Mouse (Mus musculus) ES-E14 (cell line): ENCODE results near the gene Gm5431. TPM values are rescaled to one million over a fixed set of nuclear protein-coding genes. Genes with fewer than 3 reads are reported as not detected.

Experiments used
- DNase-seq: peaks from one replicate; pipeline ENCODE4 v3.0.0-alpha.2; 2013; ENCODE audit warnings: low read depth, low spot score
- H3K27ac ChIP-seq: 2 replicates; pipeline ENCODE4 v1.5.1; 2012; ENCODE audit warnings: low read depth, mild to moderate bottlenecking, low read length, moderate library complexity, mixed read lengths; ENCODE audit not compliant: poor library complexity, insufficient read depth, severe bottlenecking
- H3K36me3 ChIP-seq: 2 replicates; pipeline ENCODE4 v1.6.1; 2012; ENCODE audit warnings: mild to moderate bottlenecking, low read length, moderate library complexity, mixed read lengths; ENCODE audit not compliant: control insufficient read depth, poor library complexity, insufficient read depth, severe bottlenecking
- H3K4me1 ChIP-seq, 2 experiments: fragments of 150-350 bp in 1 of 2; sonication (generic) in 1 of 2; 2 replicates each; pipeline ENCODE4 v1.6.1; 2012; ENCODE audit warnings: low read length in 2 of 2, mild to moderate bottlenecking in 1 of 2, mixed read lengths in 1 of 2; ENCODE audit not compliant: control insufficient read depth in 2 of 2, insufficient read depth in 2 of 2, poor library complexity in 1 of 2
- H3K4me3 ChIP-seq, 2 experiments: fragments of 150-350 bp in 1 of 2; sonication (generic) in 1 of 2; 2 replicates each; pipeline ENCODE4 v1.5.1; 2012; ENCODE audit warnings: low read length in 2 of 2, low read depth in 1 of 2, mild to moderate bottlenecking in 1 of 2, mixed read lengths in 1 of 2; ENCODE audit not compliant: insufficient read depth in 1 of 2, poor library complexity in 1 of 2, severe bottlenecking in 1 of 2
- H3K9ac ChIP-seq: 2 replicates; pipeline ENCODE4 v1.6.1; 2012; ENCODE audit warnings: low read depth, mild to moderate bottlenecking, low read length, mixed read lengths; ENCODE audit not compliant: poor library complexity, insufficient read depth, severe bottlenecking
- H3K9me3 ChIP-seq: fragments of 150-350 bp; sonication (generic); 2 replicates; pipeline ENCODE4 v1.6.1; 2012; ENCODE audit warnings: low read depth, mild to moderate bottlenecking, low read length; ENCODE audit not compliant: control insufficient read depth, insufficient read depth
- CHD2 ChIP-seq: IDR thresholded peaks from 2 replicates; pipeline ENCODE4 v1.6.1; 2014; ENCODE audit warnings: mild to moderate bottlenecking, low read depth, low read length, inconsistent platforms
- HCFC1 ChIP-seq: IDR thresholded peaks from 2 replicates; pipeline ENCODE4 v1.6.1; 2012; ENCODE audit warnings: low read length, inconsistent platforms, borderline replicate concordance; ENCODE audit not compliant: insufficient read depth
- MAFK ChIP-seq: IDR thresholded peaks from 2 replicates; pipeline ENCODE4 v1.6.1; 2014; ENCODE audit warnings: mild to moderate bottlenecking, low read depth, low read length, inconsistent platforms; ENCODE audit not compliant: insufficient read depth
- ZC3H11A ChIP-seq: IDR thresholded peaks from 2 replicates; pipeline ENCODE4 v1.6.1; 2012; ENCODE audit warnings: low read depth, mild to moderate bottlenecking, inconsistent platforms, low read length, borderline replicate concordance
- ZNF384 ChIP-seq: IDR thresholded peaks from 2 replicates; pipeline ENCODE4 v1.6.1; 2012; ENCODE audit warnings: low read depth, low read length, inconsistent platforms
- in situ Hi-C, 2 experiments: fragments of 600-800 bp; cut with MboI; formaldehyde crosslinking; loops; one replicate each; pipeline ENCODE4 v1.15.1; 2025; ENCODE audit warnings: low sequenced_read_pairs in 2 of 2, inconsistent platforms in 1 of 2; ENCODE audit not compliant: unreplicated experiment in 2 of 2
- total RNA-seq: library from RNA; depleted of rRNA; stranded (reverse); fragments of 300-350 nt; gene quantifications from 2 replicates; pipeline ENCODE4 v1.2.3, GENCODE M21; 2012

Gene Gm5431
- total RNA-seq, 1 experiment, result not detected

- Histone ChIP-seq H3K9me3 (no peaks in the 10 kb centered on the region), H3K4me3 (no peak overlapping the region), H3K36me3 (no peaks in the 10 kb centered on the region), H3K9ac (no peak overlapping the region), H3K4me1 (peaks cover 0 to 4% of the 10 kb centered on the region in 2 experiments; a peak in 2 of 4 replicates), H3K27ac (no peak overlapping the region)
- in situ Hi-C loops, result loop anchor here in 1 of 2 experiments (25.0 kb wide), 1 partner anchor 399 kb away; no protein-coding TSS in a partner anchor
- TF ChIP-seq CHD2 (no peak), HCFC1 (no peak), MAFK (no peak), ZC3H11A (no peak), ZNF384 (no peak)
- DNase-seq, result no peak
Measured at GRCm38 (mm10) chr11:48862784-48863319, 39.2 kb downstream of the Gm5431 start.

- in situ Hi-C loops, result loop anchor here in 1 of 2 experiments (5.0 to 25.0 kb wide), 2 partner anchors 72 to 403 kb away; no protein-coding TSS in a partner anchor
- H3K27ac ChIP-seq, result no peak overlapping the region
- DNase-seq, result peak; percentile 62
- peaks cover 0 to 7% of the 10 kb centered on the region in 2 experiments; a peak in 2 of 4 replicates for H3K4me1 ChIP-seq
- H3K4me3 ChIP-seq, result peak overlapping the region in 1 of 2 experiments; percentile 76; a peak in 1 of 4 replicates
- no peaks in the 10 kb centered on the region for H3K36me3 ChIP-seq
- no peaks in the 10 kb centered on the region for H3K9me3 ChIP-seq
- no peak overlapping the region for H3K9ac ChIP-seq
- TF ChIP-seq MAFK (0 out of 2 replicates have a peak, but pooled peaks have one; percentile 15), ZC3H11A (peak; percentile 82), ZNF384 (no peak)
Measured at GRCm38 (mm10) chr11:48859014-48859413, 43.0 kb downstream of the Gm5431 start.

GRCm38 (mm10) chr11:48853474-48854180 is 48.4 kb downstream of the Gm5431 start:
- DNase-seq, result peak; percentile 56
- H3K27ac ChIP-seq, result no peak overlapping the region
- TF ChIP-seq MAFK (peak; percentile 95), ZC3H11A (no peak), CHD2 (no peak), ZNF384 (no peak), HCFC1 (peak; percentile 65; the same call in 1 of the 2 replicates)
- peak overlapping the region; percentile 66 to 76 for H3K4me3 ChIP-seq
- in situ Hi-C loops, result loop anchor here (5.0 to 25.0 kb wide), 2 partner anchors 66 to 409 kb away; no protein-coding TSS in a partner anchor
- peaks cover 0 to 13% of the 10 kb centered on the region in 2 experiments; a peak in 1 of 4 replicates for H3K4me1 ChIP-seq
- peak overlapping the region; percentile 44; the same call in 1 of the 2 replicates for H3K9ac ChIP-seq
- H3K36me3 ChIP-seq, result no peaks in the 10 kb centered on the region
- no peaks in the 10 kb centered on the region for H3K9me3 ChIP-seq

GRCm38 (mm10) chr11:48852624-48853473 is 49.2 kb downstream of the Gm5431 start:
- DNase-seq, result no peak

More at GRCm38 (mm10) chr11:48852624-48853473, 49.2 kb downstream of the Gm5431 start:
- peak overlapping the region; percentile 66 to 74 for H3K4me3 ChIP-seq
- H3K4me1 ChIP-seq, result peaks cover 0 to 9% of the 10 kb centered on the region in 2 experiments; a peak in 1 of 4 replicates
- H3K9me3 ChIP-seq, result no peaks in the 10 kb centered on the region
- in situ Hi-C loops, result loop anchor here (5.0 to 25.0 kb wide), 2 partner anchors 66 to 409 kb away; no protein-coding TSS in a partner anchor
- TF ChIP-seq MAFK (no peak), ZC3H11A (no peak), HCFC1 (no peak), ZNF384 (no peak), CHD2 (no peak)
- H3K9ac ChIP-seq, result peak overlapping the region; percentile 44; the same call in 1 of the 2 replicates
- no peaks in the 10 kb centered on the region for H3K36me3 ChIP-seq
- H3K27ac ChIP-seq, result no peak overlapping the region
